Mouse (Mus musculus) heart, postnatal 0 days (tissue): Measurements from ENCODE around the gene Dnajc16.

Experiments
- CTCF ChIP-seq: IDR thresholded peaks from 2 replicates; pipeline ENCODE4 v1.5.1; 2016; ENCODE audit warnings: antibody characterized with exemption, control low read depth, low read depth
- EP300 ChIP-seq: IDR thresholded peaks from 2 replicates; pipeline ENCODE4 v1.6.1; 2016; ENCODE audit warnings: antibody characterized with exemption, low read depth

GRCm38 (mm10) chr4:141715027-141715426, 75.7 kb downstream of the Dnajc16 start:
- TF ChIP-seq CTCF (no peak), EP300 (no peak)
